Mouse (Mus musculus) limb, embryonic 13.5 days (tissue): ENCODE data around the gene Angel2. TPM values are rescaled to one million over a fixed set of nuclear protein-coding genes. Genes with fewer than 3 reads are reported as not detected.

Experiments used
- ATAC-seq: fragments of 200-750 bp; cut with Nextera tagmentation; 2 replicates; pipeline ENCODE4 v1.8.0; 2017; ENCODE audit warnings: low read depth, moderate number of reproducible peaks, moderate TSS enrichment; ENCODE audit not compliant: low FRiP score
- H3K27ac ChIP-seq: fragments of 300-500 bp; sonication (generic); 2 replicates; pipeline ENCODE4 v1.5.1; 2015; ENCODE audit warnings: inconsistent platforms, mild to moderate bottlenecking, moderate library complexity
- H3K27me3 ChIP-seq: fragments of 300-500 bp; sonication (generic); 2 replicates; pipeline ENCODE4 v1.6.1; 2015; ENCODE audit warnings: mild to moderate bottlenecking, inconsistent platforms
- H3K36me3 ChIP-seq: fragments of 300-500 bp; sonication (generic); 2 replicates; pipeline ENCODE4 v1.6.1; 2015; ENCODE audit warnings: inconsistent platforms, mild to moderate bottlenecking, moderate library complexity
- H3K4me1 ChIP-seq: fragments of 300-500 bp; sonication (generic); 2 replicates; pipeline ENCODE4 v1.6.1; 2015; ENCODE audit warnings: inconsistent platforms
- H3K4me2 ChIP-seq: fragments of 300-500 bp; sonication (generic); replicated peaks from 2 replicates; pipeline ENCODE4 v1.6.1; 2015; ENCODE audit warnings: inconsistent platforms, mild to moderate bottlenecking, moderate library complexity
- H3K4me3 ChIP-seq: fragments of 300-500 bp; sonication (generic); 2 replicates; pipeline ENCODE4 v1.5.1; 2015; ENCODE audit warnings: moderate library complexity, mild to moderate bottlenecking, inconsistent platforms
- H3K9ac ChIP-seq: fragments of 300-500 bp; sonication (generic); 2 replicates; pipeline ENCODE4 v1.6.1; 2015; ENCODE audit warnings: mild to moderate bottlenecking, inconsistent platforms
- H3K9me3 ChIP-seq: fragments of 300-500 bp; sonication (generic); 2 replicates; pipeline ENCODE4 v1.6.1; 2016; ENCODE audit warnings: inconsistent platforms
- WGBS: fragments of 180-500 bp; shearing (Covaris S2); methylation state at CpG from one replicate; pipeline ENCODE4 v1.1.7; 2015; 5-methylcytosine and 5-hydroxymethylcytosine counted together
- polyA plus RNA-seq: library from polyadenylated mRNA; unstranded; fragments of >200 nt; fragmentation: Nextera tagmentation; extraction: Ambion mirVana; gene quantifications from 2 replicates; pipeline ENCODE4 v1.2.1, GENCODE M21; 2015

Angel2 gene
- polyA plus RNA-seq, 1 experiment from 2014 or later = 55.1 TPM

DNA sequence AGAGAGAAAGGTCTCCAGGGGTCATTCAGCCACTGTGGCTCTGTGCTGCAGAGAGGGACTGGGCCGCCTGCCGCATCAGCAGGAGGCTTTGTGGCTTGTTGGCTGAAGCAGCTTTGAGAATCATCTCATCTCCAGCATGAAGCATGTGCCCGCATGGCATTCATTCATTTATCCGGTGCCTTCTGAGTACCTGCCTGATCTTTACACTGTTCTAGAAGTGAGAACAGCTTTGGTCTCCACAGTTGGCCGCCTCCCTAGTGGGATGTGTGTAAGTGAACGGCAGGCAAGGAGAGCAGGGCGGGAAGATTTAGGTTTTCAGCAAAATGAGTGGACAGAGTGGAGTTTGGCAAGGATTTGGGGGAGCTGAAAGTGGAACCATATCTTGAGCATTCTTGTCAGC, 14.9 kb downstream of the Angel2 start:
- no peak overlapping the region for H3K4me3 ChIP-seq
- no peaks in the 10 kb centered on the region for H3K4me1 ChIP-seq
- no peaks in the 10 kb centered on the region for H3K27me3 ChIP-seq
- WGBS = 87% methylated on average over 7 of the region's 7 CpGs
- H3K9me3 ChIP-seq = no peaks in the 10 kb centered on the region
- no peak overlapping the region for H3K4me2 ChIP-seq
- no peak overlapping the region for H3K9ac ChIP-seq
- H3K36me3 ChIP-seq = peaks cover 83% of the 10 kb centered on the region
- ATAC-seq = no peak
- H3K27ac ChIP-seq = no peak overlapping the region

DNA sequence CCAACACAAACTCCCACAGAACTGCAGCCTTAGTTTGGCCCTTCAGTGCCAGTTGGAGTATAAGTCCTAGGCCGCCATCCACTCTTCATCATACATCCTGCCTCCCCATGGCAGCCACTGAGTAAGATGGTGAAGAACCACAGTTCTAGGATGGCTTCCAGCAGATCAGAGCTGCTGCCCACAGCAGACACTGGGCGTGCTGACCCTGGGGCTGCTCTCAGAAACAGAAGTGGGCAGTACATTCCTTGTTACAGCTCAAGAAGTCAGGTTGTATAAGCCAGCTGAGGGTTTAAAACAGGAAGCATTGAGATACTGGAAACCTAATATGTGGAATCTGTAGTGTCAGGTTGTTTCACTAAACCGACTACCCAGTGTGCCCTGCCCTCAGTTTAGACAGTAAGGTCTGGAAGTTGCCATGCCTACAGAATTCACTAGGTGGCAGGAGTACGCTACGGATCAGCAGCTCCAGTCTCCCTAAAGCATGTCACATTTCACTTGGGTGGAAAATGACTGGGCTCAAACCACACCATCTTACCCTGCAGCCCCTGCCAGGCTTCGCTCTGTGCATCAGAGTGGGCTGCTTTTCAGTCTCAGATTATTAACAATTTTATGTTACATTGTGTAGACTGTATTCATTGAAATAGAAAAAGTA, 19.3 kb downstream of the Angel2 start:
- no peaks in the 10 kb centered on the region for H3K27me3 ChIP-seq
- H3K27ac ChIP-seq = no peak overlapping the region
- H3K36me3 ChIP-seq = peaks cover 86% of the 10 kb centered on the region
- H3K9me3 ChIP-seq = no peaks in the 10 kb centered on the region
- no peaks in the 10 kb centered on the region for H3K4me1 ChIP-seq
- peak; percentile 76 for ATAC-seq
- H3K4me3 ChIP-seq = no peak overlapping the region
- WGBS = 52% methylated on average over 6 of the region's 6 CpGs
- H3K9ac ChIP-seq = no peak overlapping the region
- H3K4me2 ChIP-seq = no peak overlapping the region

DNA sequence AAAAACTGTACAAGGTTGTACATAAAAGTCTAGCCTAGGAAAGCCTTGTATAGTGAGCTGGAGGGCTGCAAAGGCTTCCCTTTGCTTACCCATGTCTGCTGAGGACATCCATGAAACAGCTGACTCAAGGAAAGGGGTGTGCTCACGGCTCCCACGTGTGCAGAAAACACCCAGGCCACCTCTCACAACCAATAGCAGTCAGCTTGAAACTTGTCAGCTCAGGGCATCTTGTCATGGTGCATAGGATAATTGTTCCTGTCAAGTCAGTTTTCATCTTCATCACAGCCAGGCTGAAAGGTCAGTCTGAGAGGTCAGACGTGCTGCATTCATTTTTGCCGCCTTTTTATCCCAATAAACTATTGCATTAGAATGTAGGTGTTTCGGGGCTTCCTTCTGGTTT, 23.1 kb downstream of the Angel2 start:
- WGBS = 86% methylated on average over 5 of the region's 5 CpGs
- Histone ChIP-seq H3K27ac (no peak overlapping the region), H3K36me3 (peaks cover 85% of the 10 kb centered on the region), H3K27me3 (no peaks in the 10 kb centered on the region), H3K9ac (no peak overlapping the region), H3K9me3 (no peaks in the 10 kb centered on the region), H3K4me2 (no peak overlapping the region), H3K4me3 (no peak overlapping the region), H3K4me1 (no peaks in the 10 kb centered on the region)
- no peak for ATAC-seq

DNA sequence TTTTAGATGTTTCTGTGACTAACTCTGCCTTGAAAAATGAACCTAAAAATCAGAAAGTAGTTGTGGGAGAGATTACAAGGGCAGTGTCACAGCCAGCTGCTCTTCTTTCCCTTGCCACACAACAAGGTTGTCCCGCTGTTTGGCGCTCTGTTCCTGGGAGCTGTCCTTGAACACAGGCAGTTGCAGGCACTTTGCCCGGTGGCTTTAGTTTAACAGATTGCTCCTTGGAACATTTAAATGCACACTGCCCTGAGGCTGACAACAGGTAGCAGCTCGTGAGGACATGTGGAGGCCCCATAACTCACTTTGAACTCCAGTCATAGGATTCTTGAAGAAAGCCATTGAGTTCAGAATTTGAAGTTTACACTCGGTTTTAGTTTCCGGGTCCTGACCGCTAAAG, 23.5 kb downstream of the Angel2 start:
- H3K4me3 ChIP-seq = no peak overlapping the region
- H3K27me3 ChIP-seq = no peaks in the 10 kb centered on the region
- H3K27ac ChIP-seq = no peak overlapping the region
- no peak overlapping the region for H3K4me2 ChIP-seq
- no peaks in the 10 kb centered on the region for H3K4me1 ChIP-seq
- 81% methylated on average over 7 of the region's 7 CpGs for WGBS
- H3K36me3 ChIP-seq = peaks cover 85% of the 10 kb centered on the region
- no peak overlapping the region for H3K9ac ChIP-seq
- no peak for ATAC-seq
- H3K9me3 ChIP-seq = no peaks in the 10 kb centered on the region

DNA sequence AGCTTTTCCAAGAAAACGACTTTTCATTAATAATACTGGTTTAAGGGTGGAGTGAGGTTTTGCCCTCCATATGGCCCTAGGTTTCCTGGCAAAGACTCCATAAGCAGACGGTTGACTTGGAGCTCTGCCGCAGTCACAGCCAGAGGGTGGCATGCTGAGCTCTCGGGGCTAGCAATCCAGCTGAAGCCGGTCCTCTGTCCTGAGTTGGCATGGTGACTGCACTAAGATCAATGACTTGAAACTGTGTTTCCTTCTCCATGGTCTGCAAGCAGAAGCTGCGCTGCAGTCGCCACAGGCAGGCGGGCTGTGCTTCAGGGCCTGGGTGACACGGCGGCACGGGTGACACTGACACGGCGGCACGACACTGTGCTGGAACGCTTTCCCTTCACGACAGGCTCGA, 23.9 kb downstream of the Angel2 start:
- Histone ChIP-seq H3K9ac (no peak overlapping the region), H3K4me2 (no peak overlapping the region), H3K4me3 (no peak overlapping the region), H3K9me3 (no peaks in the 10 kb centered on the region), H3K27ac (no peak overlapping the region), H3K36me3 (peaks cover 85% of the 10 kb centered on the region), H3K27me3 (no peaks in the 10 kb centered on the region), H3K4me1 (no peaks in the 10 kb centered on the region)
- 90% methylated on average over 17 of the region's 17 CpGs for WGBS
- ATAC-seq = no peak

DNA sequence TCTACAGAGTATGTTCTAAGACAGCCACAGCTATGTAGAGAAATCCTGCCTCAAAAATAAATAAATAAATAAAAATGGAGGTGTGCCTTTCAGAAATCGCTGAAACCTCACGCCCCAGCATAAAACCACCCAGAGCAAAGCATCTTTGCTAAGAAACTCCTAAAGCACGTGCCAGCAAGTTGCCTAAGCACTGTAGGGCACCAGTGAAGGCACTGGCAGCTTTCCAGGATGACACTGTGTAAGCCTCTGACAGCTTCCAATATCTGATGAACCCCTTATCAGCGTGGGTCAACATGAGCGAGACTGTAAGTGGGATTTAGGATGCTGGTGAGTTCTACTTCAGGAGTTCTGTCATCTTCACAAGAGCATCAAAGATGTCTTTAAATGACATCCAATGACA, 26.1 kb downstream of the Angel2 start:
- Histone ChIP-seq H3K9ac (no peak overlapping the region), H3K4me3 (no peak overlapping the region), H3K4me1 (no peaks in the 10 kb centered on the region), H3K27me3 (no peaks in the 10 kb centered on the region), H3K36me3 (peaks cover 94% of the 10 kb centered on the region), H3K9me3 (no peaks in the 10 kb centered on the region), H3K4me2 (no peak overlapping the region), H3K27ac (no peak overlapping the region)
- 89% methylated on average over 5 of the region's 5 CpGs for WGBS
- ATAC-seq = no peak

DNA sequence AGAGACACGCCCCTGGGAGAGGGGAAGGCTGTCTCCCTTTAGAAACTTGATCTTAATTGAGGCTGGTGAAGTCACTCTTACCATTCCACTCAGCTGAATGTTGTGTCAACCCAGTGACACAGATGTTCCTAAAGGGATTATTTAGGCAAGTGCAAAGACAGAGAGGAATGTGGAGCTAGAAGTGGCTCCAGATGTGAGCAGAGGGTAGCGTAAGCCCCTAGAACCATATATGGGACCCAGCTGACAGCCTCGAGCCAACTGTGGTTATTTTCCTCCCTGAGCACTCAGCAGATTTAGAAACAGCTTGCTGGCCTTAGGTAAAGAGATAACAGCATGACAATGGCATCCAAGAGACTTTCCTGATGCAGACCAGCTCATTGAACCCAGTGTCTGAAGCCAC, 28.1 kb downstream of the Angel2 start:
- Histone ChIP-seq H3K9me3 (no peaks in the 10 kb centered on the region), H3K27ac (no peak overlapping the region), H3K4me3 (no peak overlapping the region), H3K4me1 (no peaks in the 10 kb centered on the region), H3K4me2 (no peak overlapping the region), H3K9ac (no peak overlapping the region), H3K27me3 (no peaks in the 10 kb centered on the region), H3K36me3 (peaks cover 99% of the 10 kb centered on the region)
- 58% methylated on average over 3 of the region's 3 CpGs for WGBS
- ATAC-seq = peak; percentile 67; the same call in 1 of the 2 replicates

DNA sequence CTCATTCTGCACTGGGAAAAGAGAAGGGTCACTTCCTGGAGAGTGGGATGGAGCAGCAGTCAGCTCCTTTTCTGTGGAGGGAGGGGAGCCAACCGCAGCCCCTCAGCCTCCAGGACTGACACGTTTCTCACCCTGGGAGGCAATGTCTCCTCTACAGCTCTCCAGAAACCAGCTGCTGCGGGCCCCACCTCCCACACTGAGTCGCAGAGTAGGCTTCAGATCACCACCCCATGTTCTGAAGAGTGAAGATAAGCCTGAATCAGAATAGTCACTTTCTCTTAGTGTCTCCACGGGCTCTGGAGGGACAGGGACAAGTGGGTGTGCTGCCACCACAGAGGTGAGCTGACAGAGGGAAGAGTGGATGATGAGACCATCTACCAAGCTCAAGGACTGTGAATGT, 33.9 kb downstream of the Angel2 start:
- H3K9me3 ChIP-seq = no peaks in the 10 kb centered on the region
- H3K27ac ChIP-seq = no peak overlapping the region
- no peaks in the 10 kb centered on the region for H3K27me3 ChIP-seq
- WGBS = 70% methylated on average over 5 of the region's 5 CpGs
- no peak overlapping the region for H3K4me2 ChIP-seq
- no peak overlapping the region for H3K4me3 ChIP-seq
- H3K9ac ChIP-seq = no peak overlapping the region
- no peak for ATAC-seq
- H3K36me3 ChIP-seq = peaks cover 99% of the 10 kb centered on the region
- no peaks in the 10 kb centered on the region for H3K4me1 ChIP-seq

DNA sequence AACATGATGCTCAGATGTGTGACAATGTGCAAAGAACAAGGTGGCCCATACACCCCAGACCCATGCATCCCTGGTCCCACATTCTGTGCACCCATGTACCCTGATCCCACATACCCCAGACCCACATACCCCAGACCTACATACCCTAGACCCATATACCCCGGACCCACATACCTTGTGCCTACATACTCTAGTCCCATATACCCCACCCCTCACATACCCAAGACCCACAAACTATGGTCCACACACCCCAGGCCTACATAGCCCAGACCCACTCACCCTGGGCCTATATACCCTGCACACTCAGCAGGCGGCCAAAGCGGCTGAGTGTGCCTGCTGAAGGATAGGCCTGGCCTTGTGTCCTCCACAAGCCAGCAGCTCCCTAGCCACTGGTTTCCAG, 37.8 kb downstream of the Angel2 start:
- Histone ChIP-seq H3K4me1 (no peaks in the 10 kb centered on the region), H3K36me3 (peaks cover 98% of the 10 kb centered on the region), H3K27ac (no peak overlapping the region), H3K9ac (no peak overlapping the region), H3K9me3 (no peaks in the 10 kb centered on the region), H3K27me3 (no peaks in the 10 kb centered on the region), H3K4me2 (no peak overlapping the region), H3K4me3 (no peak overlapping the region)
- WGBS = 87% methylated on average over 3 of the region's 3 CpGs
- no peak for ATAC-seq

DNA sequence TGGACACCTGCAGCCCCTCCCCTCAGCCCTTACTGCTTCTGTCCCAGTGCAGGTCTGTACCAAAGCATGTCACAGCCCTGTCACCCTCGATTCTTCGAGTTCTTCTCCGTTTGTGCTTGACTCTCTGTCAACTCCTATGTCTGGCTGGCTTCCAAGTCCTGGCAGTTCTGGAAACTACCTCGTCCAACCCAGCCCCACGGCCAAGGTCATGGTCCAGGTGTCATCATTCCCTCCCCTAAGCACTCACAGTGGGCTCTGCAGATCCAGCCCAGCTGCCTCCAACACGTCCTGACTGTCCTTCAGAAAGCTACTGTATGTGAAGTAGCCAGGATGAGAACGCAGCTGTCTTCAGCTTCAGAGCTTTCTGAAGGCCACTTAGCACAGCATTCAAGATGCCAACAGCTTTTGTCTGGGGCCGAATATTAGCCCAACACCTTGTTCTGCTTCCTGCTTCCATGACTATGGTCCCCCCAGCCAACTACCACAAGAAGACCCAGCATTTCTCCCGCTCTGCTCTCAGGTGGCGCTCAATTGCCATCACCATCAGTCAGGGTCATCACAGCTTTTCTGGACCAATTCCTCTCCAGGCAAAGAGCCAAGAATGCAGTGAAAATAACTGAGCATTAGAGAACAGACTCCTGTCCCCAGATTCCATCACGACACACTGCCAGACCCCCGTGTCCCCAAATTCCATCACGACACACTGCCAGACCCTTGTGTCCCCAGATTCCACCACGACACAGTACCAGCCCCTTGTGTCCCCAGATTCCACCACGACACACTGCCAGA, 40.3 kb downstream of the Angel2 start:
- no peak overlapping the region for H3K4me3 ChIP-seq
- no peaks in the 10 kb centered on the region for H3K9me3 ChIP-seq
- no peaks in the 10 kb centered on the region for H3K4me1 ChIP-seq
- H3K27ac ChIP-seq = no peak overlapping the region
- H3K27me3 ChIP-seq = no peaks in the 10 kb centered on the region
- H3K9ac ChIP-seq = no peak overlapping the region
- ATAC-seq = no peak
- H3K4me2 ChIP-seq = no peak overlapping the region
- WGBS = 82% methylated on average over 15 of the region's 15 CpGs
- peaks cover 97% of the 10 kb centered on the region for H3K36me3 ChIP-seq

DNA sequence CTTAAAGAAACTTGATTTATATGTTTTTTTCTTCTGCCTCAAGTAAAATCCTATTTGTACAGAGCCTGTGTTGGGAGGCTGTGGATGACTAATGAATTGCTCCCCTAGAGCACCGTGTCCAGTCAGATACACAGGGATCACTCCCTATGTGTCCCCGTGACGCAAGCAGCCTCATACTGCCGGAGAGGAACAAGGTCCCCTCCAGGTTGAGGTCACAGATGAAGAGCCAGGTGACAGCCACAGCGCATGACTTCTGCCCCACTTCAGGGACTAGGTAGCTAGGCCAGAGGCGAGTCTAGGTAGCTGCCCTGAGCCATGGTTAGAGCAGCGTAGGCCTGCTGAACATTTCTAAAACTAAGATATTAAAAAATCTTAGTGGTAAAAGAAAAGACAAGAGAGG, 43.1 kb downstream of the Angel2 start:
- no peak overlapping the region for H3K4me2 ChIP-seq
- no peak overlapping the region for H3K9ac ChIP-seq
- ATAC-seq = no peak
- H3K4me1 ChIP-seq = peaks cover 9% of the 10 kb centered on the region
- no peak overlapping the region for H3K4me3 ChIP-seq
- H3K36me3 ChIP-seq = peaks cover 97% of the 10 kb centered on the region
- H3K27ac ChIP-seq = no peak overlapping the region
- WGBS = 94% methylated on average over 7 of the region's 7 CpGs
- no peaks in the 10 kb centered on the region for H3K27me3 ChIP-seq
- no peaks in the 10 kb centered on the region for H3K9me3 ChIP-seq

DNA sequence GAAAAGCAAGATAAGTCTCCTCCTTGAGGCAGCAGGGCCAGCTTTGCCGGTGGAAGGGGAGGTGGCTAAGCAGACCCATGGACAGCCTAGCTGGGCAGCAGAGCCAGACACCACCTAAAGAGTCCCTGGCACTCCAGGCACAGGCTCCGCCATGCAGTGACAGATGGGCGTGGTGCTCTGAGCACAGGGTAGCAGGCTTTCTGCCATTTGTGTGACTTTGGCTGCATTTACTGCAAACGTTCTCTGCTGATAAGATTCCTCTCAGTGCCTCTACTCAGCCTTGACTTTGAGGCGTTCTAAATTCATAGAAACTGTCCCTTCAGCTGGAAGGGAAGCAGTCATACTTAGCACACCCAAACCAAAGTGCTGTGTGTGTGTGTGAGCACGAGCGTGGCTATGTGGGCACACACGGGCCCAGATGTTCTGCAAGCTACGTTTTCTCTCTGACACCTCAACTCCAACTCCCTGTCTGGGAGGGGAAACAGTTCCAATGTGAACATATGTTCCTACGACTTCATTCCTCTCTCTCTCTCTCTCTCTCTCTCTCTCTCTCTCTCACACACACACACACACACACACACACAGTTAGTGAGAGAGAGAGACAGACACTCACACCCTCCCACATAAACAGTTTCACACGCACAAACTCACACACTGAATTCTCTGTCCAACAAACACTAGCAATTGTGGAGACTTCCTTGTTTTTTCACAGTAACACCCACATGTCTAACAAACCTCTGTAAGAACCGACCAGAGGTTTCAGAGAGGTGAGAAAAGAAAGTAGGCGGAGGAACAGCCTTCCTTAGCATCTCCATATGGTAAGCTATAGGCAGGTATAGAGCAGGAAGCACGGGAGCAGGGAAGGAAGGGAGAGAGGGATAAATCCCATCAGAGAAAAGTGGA, 47.0 kb downstream of the Angel2 start:
- peaks cover 89% of the 10 kb centered on the region for H3K36me3 ChIP-seq
- H3K27ac ChIP-seq = peak overlapping the region; percentile 22; the same call in 1 of the 2 replicates
- 77% methylated on average over 14 of the region's 14 CpGs for WGBS
- H3K4me3 ChIP-seq = no peak overlapping the region
- ATAC-seq = no peak
- no peaks in the 10 kb centered on the region for H3K9me3 ChIP-seq
- H3K27me3 ChIP-seq = no peaks in the 10 kb centered on the region
- H3K9ac ChIP-seq = no peak overlapping the region
- H3K4me2 ChIP-seq = no peak overlapping the region
- H3K4me1 ChIP-seq = peaks cover 41% of the 10 kb centered on the region
